Mouse (Mus musculus): Measurements from ENCODE around the gene Lhfpl1. TPM values are rescaled to one million over a fixed set of nuclear protein-coding genes. Genes with fewer than 3 reads are reported as not detected.

Lhfpl1 gene
- total RNA-seq, 1 experiment = not detected

GRCm38 (mm10) chrX:145271768-145272167 is 77.1 kb downstream of the Lhfpl1 start:
- no peak overlapping the region for H3K4me3 ChIP-seq (ENCODE audit: insufficient read depth in 1 of 2, low read depth in 1 of 2, low read length in 2 of 2, poor library complexity in 1 of 2, severe bottlenecking in 1 of 2)
- no peak overlapping the region for H3K27ac ChIP-seq (ENCODE audit: insufficient read depth, low read depth, low read length, poor library complexity, severe bottlenecking)
- TF ChIP-seq HCFC1 (IDR thresholded peaks at IDR 0.05; ENCODE audit: borderline replicate concordance, insufficient read depth, low read length) (no peak), ZC3H11A (IDR thresholded peaks at IDR 0.05; ENCODE audit: borderline replicate concordance, low read depth, low read length) (no peak), MAFK (IDR thresholded peaks at IDR 0.05; ENCODE audit: insufficient read depth, low read depth, low read length) (no peak), ZNF384 (IDR thresholded peaks at IDR 0.05; ENCODE audit: low read depth, low read length) (no peak), CHD2 (IDR thresholded peaks at IDR 0.05; ENCODE audit: low read depth, low read length) (no peak)
- H3K4me1 ChIP-seq (ENCODE audit: control insufficient read depth in 2 of 2, insufficient read depth in 2 of 2, low read length in 2 of 2, poor library complexity in 1 of 2) = no peaks in the 10 kb centered on the region
- H3K9me3 ChIP-seq (ENCODE audit: control insufficient read depth, insufficient read depth, low read depth, low read length) = no peaks in the 10 kb centered on the region
- no peaks in the 10 kb centered on the region for H3K36me3 ChIP-seq (ENCODE audit: control insufficient read depth, insufficient read depth, low read length, poor library complexity, severe bottlenecking)
- in situ Hi-C loops (cut with MboI; ENCODE audit: low sequenced_read_pairs in 2 of 2, unreplicated experiment in 2 of 2) = no loop called here
- no peak overlapping the region for H3K9ac ChIP-seq (ENCODE audit: insufficient read depth, low read depth, low read length, poor library complexity, severe bottlenecking)
- no peak for DNase-seq (ENCODE audit: low read depth, low spot score)

GRCm38 (mm10) chrX:145261803-145262202 is 87.1 kb downstream of the Lhfpl1 start:
- H3K9me3 ChIP-seq (ENCODE audit: control insufficient read depth, insufficient read depth, low read depth, low read length) = no peaks in the 10 kb centered on the region
- H3K27ac ChIP-seq (ENCODE audit: insufficient read depth, low read depth, low read length, poor library complexity, severe bottlenecking) = no peak overlapping the region
- no peak overlapping the region for H3K9ac ChIP-seq (ENCODE audit: insufficient read depth, low read depth, low read length, poor library complexity, severe bottlenecking)
- no peak for TF ChIP-seq CHD2 (IDR thresholded peaks at IDR 0.05; ENCODE audit: low read depth, low read length)
- no peak for TF ChIP-seq ZC3H11A (IDR thresholded peaks at IDR 0.05; ENCODE audit: borderline replicate concordance, low read depth, low read length)
- TF ChIP-seq MAFK (IDR thresholded peaks at IDR 0.05; ENCODE audit: insufficient read depth, low read depth, low read length) = no peak
- no peak for TF ChIP-seq ZNF384 (IDR thresholded peaks at IDR 0.05; ENCODE audit: low read depth, low read length)
- TF ChIP-seq HCFC1 (IDR thresholded peaks at IDR 0.05; ENCODE audit: borderline replicate concordance, insufficient read depth, low read length) = no peak
- H3K36me3 ChIP-seq (ENCODE audit: control insufficient read depth, insufficient read depth, low read length, poor library complexity, severe bottlenecking) = no peaks in the 10 kb centered on the region
- in situ Hi-C loops (cut with MboI; ENCODE audit: low sequenced_read_pairs in 2 of 2, unreplicated experiment in 2 of 2) = no loop called here
- no peak overlapping the region for H3K4me3 ChIP-seq (ENCODE audit: insufficient read depth in 1 of 2, low read depth in 1 of 2, low read length in 2 of 2, poor library complexity in 1 of 2, severe bottlenecking in 1 of 2)
- no peaks in the 10 kb centered on the region for H3K4me1 ChIP-seq (ENCODE audit: control insufficient read depth in 2 of 2, insufficient read depth in 2 of 2, low read length in 2 of 2, poor library complexity in 1 of 2)
- DNase-seq (ENCODE audit: low read depth, low spot score) = no peak

Other genes starting within 250 kb of the Lhfpl1 start
- 6.9 and 15.4 TPM in 2 replicates for gene Amot, start 156.1 kb upstream of the Lhfpl1 start, total RNA-seq (2012; rRNA removed)